16 mouse cellular contexts compared by ENCODE assay signal in genomic region chr15:27577915-27578780, GRCm38 (mm10). TPM values are rescaled to one million over a fixed set of nuclear protein-coding genes. Genes with fewer than 3 reads are reported as not detected.
A peak's percentile ranks its signal among the peaks of the same experiment; 100 is the strongest.
DNase-seq lines count a peak whose midpoint lies in the region; ATAC-seq and TF ChIP-seq lines count a peak whose summit lies in the region.
"Had no signal": no experiment of that assay in that cellular context is flagged by ENCODE, and none has a peak within 500 bp of the region (broad histone marks: within the 10 kb centered on the region; RNA-seq: fewer than 3 reads in every experiment).

No protein-coding gene starts in this region.

- no peak overlapping the region for H3K9ac ChIP-seq in liver, embryonic 11.5 days (ENCODE audit: low read depth, low read length)
- no peak overlapping the region for H3K9ac ChIP-seq in liver, postnatal 0 days (replicated peaks)
- no peak overlapping the region for H3K9ac ChIP-seq in intestine, postnatal 0 days (ENCODE audit: low read depth, low read length)
- no peak overlapping the region for H3K9ac ChIP-seq in stomach, postnatal 0 days (ENCODE audit: low read length)
- H3K9ac ChIP-seq in forebrain, embryonic 13.5 days: no peak overlapping the region
- H3K9ac ChIP-seq: hindbrain, embryonic 15.5 days; liver, embryonic 13.5 days had no signal

- H3K4me1 ChIP-seq in liver, embryonic 11.5 days (replicated peaks; ENCODE audit: control insufficient read depth, insufficient read depth, low read length): no peaks in the 10 kb centered on the region
- no peaks in the 10 kb centered on the region for H3K4me1 ChIP-seq in liver, postnatal 0 days (ENCODE audit: insufficient read depth)
- H3K4me1 ChIP-seq in intestine, postnatal 0 days (replicated peaks; ENCODE audit: control insufficient read depth, insufficient read depth, low read length): no peaks in the 10 kb centered on the region
- no peaks in the 10 kb centered on the region for H3K4me1 ChIP-seq in stomach, postnatal 0 days (replicated peaks; ENCODE audit: control insufficient read depth, insufficient read depth)
- peaks cover 24% of the 10 kb centered on the region for H3K4me1 ChIP-seq in forebrain, embryonic 13.5 days
- H3K4me1 ChIP-seq: liver, embryonic 13.5 days had no signal

- H3K4me2 ChIP-seq in liver, embryonic 11.5 days: no peak overlapping the region
- H3K4me2 ChIP-seq in liver, postnatal 0 days (ENCODE audit: low read depth, low read length): no peak overlapping the region
- H3K4me2 ChIP-seq in intestine, postnatal 0 days (replicated peaks; ENCODE audit: low read depth): peak overlapping the region; percentile 32; the same call in 1 of the 2 replicates
- peak overlapping the region; percentile 11; the same call in 1 of the 2 replicates for H3K4me2 ChIP-seq in stomach, postnatal 0 days (replicated peaks; ENCODE audit: low read depth)
- H3K4me2 ChIP-seq in forebrain, embryonic 13.5 days: no peak overlapping the region
- H3K4me2 ChIP-seq: hindbrain, embryonic 15.5 days; liver, embryonic 13.5 days had no signal

- TF ChIP-seq EP300 in liver, postnatal 0 days (IDR thresholded peaks at IDR 0.05; ENCODE audit: low read depth): no peak
- no peak for TF ChIP-seq EP300 in stomach, postnatal 0 days (optimal IDR thresholded peaks at IDR 0.05)

- no peak overlapping the region for H3K4me3 ChIP-seq in liver, embryonic 11.5 days (ENCODE audit: low read depth, low read length)
- H3K4me3 ChIP-seq in liver, postnatal 0 days (ENCODE audit: low read depth, low read length): no peak overlapping the region
- no peak overlapping the region for H3K4me3 ChIP-seq in intestine, postnatal 0 days (ENCODE audit: low read depth, low read length)
- no peak overlapping the region for H3K4me3 ChIP-seq in stomach, postnatal 0 days (ENCODE audit: low read depth, low read length)
- no peak overlapping the region for H3K4me3 ChIP-seq in forebrain, embryonic 13.5 days
- H3K4me3 ChIP-seq: hindbrain, embryonic 15.5 days; liver, embryonic 13.5 days had no signal

- no peaks in the 10 kb centered on the region; the same call in 1 of the 2 replicates for H3K36me3 ChIP-seq in liver, embryonic 11.5 days (ENCODE audit: control insufficient read depth, insufficient read depth, low read length)
- peaks cover 8% of the 10 kb centered on the region; the same call in 1 of the 2 replicates for H3K36me3 ChIP-seq in liver, postnatal 0 days (replicated peaks; ENCODE audit: insufficient read depth, low read length)
- H3K36me3 ChIP-seq in intestine, postnatal 0 days (ENCODE audit: control insufficient read depth, insufficient read depth): peaks cover 10% of the 10 kb centered on the region; the same call in 1 of the 2 replicates
- H3K36me3 ChIP-seq in stomach, postnatal 0 days (ENCODE audit: control insufficient read depth, insufficient read depth, low read length): 0 out of 2 replicates have a peak, but pooled peaks cover 2% of the 10 kb centered on the region
- H3K36me3 ChIP-seq in forebrain, embryonic 13.5 days (ENCODE audit: poor library complexity, severe bottlenecking): peaks cover 11% of the 10 kb centered on the region; the same call in 1 of the 2 replicates

- DNase-seq in liver, embryonic 11.5 days (ENCODE audit: low spot score): no peak
- no peak for DNase-seq in liver, postnatal 0 days
- peak; percentile 61 for DNase-seq in stomach, postnatal 0 days (ENCODE audit: low spot score)
- DNase-seq in spleen, postnatal 36 days (ENCODE audit: low spot score in 2 of 2): no peak
- DNase-seq: cerebellum, postnatal 10 days; gastrocnemius, postnatal 36 days; kidney, postnatal 4 days; liver, embryonic 13.5 days; right cerebral cortex, postnatal 14 days had no signal

- no peaks in the 10 kb centered on the region for H3K9me3 ChIP-seq in liver, embryonic 11.5 days (ENCODE audit: control insufficient read depth, low read length)
- no peaks in the 10 kb centered on the region for H3K9me3 ChIP-seq in liver, postnatal 0 days (ENCODE audit: low read length)
- no peaks in the 10 kb centered on the region for H3K9me3 ChIP-seq in intestine, postnatal 0 days (ENCODE audit: control insufficient read depth)
- H3K9me3 ChIP-seq in stomach, postnatal 0 days (ENCODE audit: control insufficient read depth, low read length): no peaks in the 10 kb centered on the region
- H3K9me3 ChIP-seq in forebrain, embryonic 13.5 days (replicated peaks): no peaks in the 10 kb centered on the region
- H3K9me3 ChIP-seq: hindbrain, embryonic 15.5 days; liver, embryonic 13.5 days had no signal

- 83% methylated on average over 16 of the region's 16 CpGs for WGBS in liver, embryonic 11.5 days
- WGBS in liver, postnatal 0 days (ENCODE audit: insufficient replicate concordance): 81% methylated on average over 16 of the region's 16 CpGs
- 64% methylated on average over 16 of the region's 16 CpGs for WGBS in intestine, postnatal 0 days
- WGBS in stomach, postnatal 0 days: 63% methylated on average over 16 of the region's 16 CpGs
- WGBS in forebrain, embryonic 13.5 days: 82% methylated on average over 16 of the region's 16 CpGs

- no peak for TF ChIP-seq CTCF in liver, postnatal 0 days (IDR thresholded peaks at IDR 0.05; ENCODE audit: low read depth)
- TF ChIP-seq CTCF in intestine, postnatal 0 days (IDR thresholded peaks at IDR 0.05; ENCODE audit: low read depth): no peak
- TF ChIP-seq CTCF in stomach, postnatal 0 days (IDR thresholded peaks at IDR 0.05; ENCODE audit: low read depth): no peak

- no peak overlapping the region for H3K27ac ChIP-seq in liver, embryonic 11.5 days (ENCODE audit: low read depth, low read length)
- no peak overlapping the region for H3K27ac ChIP-seq in liver, postnatal 0 days (ENCODE audit: low read depth)
- no peak overlapping the region for H3K27ac ChIP-seq in intestine, postnatal 0 days (ENCODE audit: low read depth, low read length)
- H3K27ac ChIP-seq in stomach, postnatal 0 days (replicated peaks): no peak overlapping the region
- H3K27ac ChIP-seq in forebrain, embryonic 13.5 days: no peak overlapping the region
- H3K27ac ChIP-seq: hindbrain, embryonic 15.5 days; liver, embryonic 13.5 days; macrophage had no signal

- H3K27me3 ChIP-seq in liver, embryonic 11.5 days (replicated peaks; ENCODE audit: control insufficient read depth, insufficient read depth, low read length): no peaks in the 10 kb centered on the region
- no peaks in the 10 kb centered on the region for H3K27me3 ChIP-seq in liver, postnatal 0 days (ENCODE audit: insufficient read depth, low read length)
- H3K27me3 ChIP-seq in intestine, postnatal 0 days (replicated peaks; ENCODE audit: control insufficient read depth, insufficient read depth, low read length): no peaks in the 10 kb centered on the region
- H3K27me3 ChIP-seq in stomach, postnatal 0 days (ENCODE audit: control insufficient read depth, insufficient read depth, low read length): no peaks in the 10 kb centered on the region
- no peaks in the 10 kb centered on the region for H3K27me3 ChIP-seq in forebrain, embryonic 13.5 days
- H3K27me3 ChIP-seq: hindbrain, embryonic 15.5 days; liver, embryonic 13.5 days had no signal

- ATAC-seq in liver, embryonic 11.5 days (replicated peaks; ENCODE audit: low FRiP score): 0 out of 2 replicates have a peak, but pooled peaks have one; percentile 34
- ATAC-seq in liver, postnatal 0 days: no peak
- ATAC-seq in activated CD4-positive, CD25-positive, alpha-beta regulatory T cell, adult 4 months: peak; percentile 72
- ATAC-seq in intestine, postnatal 0 days: peak; percentile 80
- peak; percentile 86 for ATAC-seq in stomach, postnatal 0 days (ENCODE audit: low FRiP score, low TSS enrichment)
- no peak for ATAC-seq in forebrain, embryonic 13.5 days
- ATAC-seq: forebrain, embryonic 16.5 days; midbrain, embryonic 16.5 days had no signal

RNA-seq across cellular contexts. Expression of gene Otulin, which starts 52.3 kb away (rescaled TPM):
- polyA plus RNA-seq in liver, embryonic 11.5 days (2014; fragmentation: Nextera tagmentation; extraction: Ambion mirVana): 45.9 and 47.5 TPM in 2 replicates
- 20.8 and 23.5 TPM in 2 replicates for polyA plus RNA-seq in liver, postnatal 0 days (2015; fragmentation: Nextera tagmentation; extraction: Ambion mirVana)
- 10 to 100 TPM; 12.7 to 15.2 TPM for polyA plus RNA-seq in activated CD4-positive, CD25-positive, alpha-beta regulatory T cell, adult 4 months (2017; shearing (Covaris generic))
- polyA plus RNA-seq in intestine, postnatal 0 days (2015; fragmentation: Nextera tagmentation; extraction: Ambion mirVana): 29.9 and 30.8 TPM in 2 replicates
- 23.7 and 24.4 TPM in 2 replicates for polyA plus RNA-seq in stomach, postnatal 0 days (2015; fragmentation: Nextera tagmentation; extraction: Ambion mirVana)
- 26.3 and 29.2 TPM in 2 replicates for polyA plus RNA-seq in forebrain, embryonic 13.5 days (2015; fragmentation: Nextera tagmentation; extraction: Ambion mirVana)

Comparison
In these comparisons a context has a peak if more than half of its experiments do, and no peak if none do; other contexts are left out.
1. ATAC-seq: peak in liver, embryonic 11.5 days (single experiment), activated CD4-positive, CD25-positive, alpha-beta regulatory T cell, adult 4 months (single experiment), intestine, postnatal 0 days (single experiment) and stomach, postnatal 0 days (single experiment); none in liver, postnatal 0 days (single experiment) and forebrain, embryonic 13.5 days (single experiment).
2. H3K4me2 ChIP-seq: peak in intestine, postnatal 0 days (single experiment) and stomach, postnatal 0 days (single experiment); none in liver, embryonic 11.5 days (single experiment), liver, postnatal 0 days (single experiment) and forebrain, embryonic 13.5 days (single experiment).